Mouse (Mus musculus) limb, embryonic 12.5 days (tissue): ENCODE results near the gene Cbfb. TPM values are rescaled to one million over a fixed set of nuclear protein-coding genes. Genes with fewer than 3 reads are reported as not detected.

Experiments
- ATAC-seq: fragments of 200-750 bp; cut with Nextera tagmentation; 2 replicates; pipeline ENCODE4 v1.8.0; 2017; ENCODE audit warnings: low read depth, moderate TSS enrichment; ENCODE audit not compliant: insufficient number of reproducible peaks, insufficient read depth, low FRiP score, low TSS enrichment
- H3K27ac ChIP-seq: fragments of 300-500 bp; sonication (generic); 2 replicates; pipeline ENCODE4 v1.5.1; 2016; ENCODE audit warnings: mild to moderate bottlenecking, moderate library complexity
- H3K27me3 ChIP-seq: fragments of 300-500 bp; sonication (generic); 2 replicates; pipeline ENCODE4 v1.6.1; 2016; ENCODE audit warnings: mild to moderate bottlenecking, moderate library complexity
- H3K36me3 ChIP-seq: fragments of 300-500 bp; sonication (generic); 2 replicates; pipeline ENCODE4 v1.6.1; 2016; ENCODE audit warnings: mild to moderate bottlenecking, moderate library complexity
- H3K4me1 ChIP-seq: fragments of 300-500 bp; sonication (generic); replicated peaks from 2 replicates; pipeline ENCODE4 v1.6.1; 2016
- H3K4me2 ChIP-seq: fragments of 300-500 bp; sonication (generic); 2 replicates; pipeline ENCODE4 v1.6.1; 2016; ENCODE audit warnings: mild to moderate bottlenecking, moderate library complexity
- H3K4me3 ChIP-seq: fragments of 300-500 bp; sonication (generic); replicated peaks from 2 replicates; pipeline ENCODE4 v1.5.1; 2016; ENCODE audit warnings: mild to moderate bottlenecking
- H3K9ac ChIP-seq: fragments of 300-500 bp; sonication (generic); replicated peaks from 2 replicates; pipeline ENCODE4 v1.6.1; 2016; ENCODE audit warnings: mild to moderate bottlenecking, moderate library complexity
- H3K9me3 ChIP-seq: fragments of 300-500 bp; sonication (generic); 2 replicates; pipeline ENCODE4 v1.6.1; 2016; ENCODE audit warnings: mild to moderate bottlenecking, moderate library complexity
- WGBS: fragments of 180-500 bp; shearing (Covaris S2); methylation state at CpG from one replicate; pipeline ENCODE4 v1.1.7; 2016; 5-methylcytosine and 5-hydroxymethylcytosine counted together
- polyA plus RNA-seq: library from polyadenylated mRNA; unstranded; fragments of >200 nt; fragmentation: Nextera tagmentation; extraction: Ambion mirVana; gene quantifications from 2 replicates; pipeline ENCODE4 v1.2.1, GENCODE M21; 2016

Gene Cbfb
- polyA plus RNA-seq, 1 experiment from 2014 or later, result 109 TPM

DNA sequence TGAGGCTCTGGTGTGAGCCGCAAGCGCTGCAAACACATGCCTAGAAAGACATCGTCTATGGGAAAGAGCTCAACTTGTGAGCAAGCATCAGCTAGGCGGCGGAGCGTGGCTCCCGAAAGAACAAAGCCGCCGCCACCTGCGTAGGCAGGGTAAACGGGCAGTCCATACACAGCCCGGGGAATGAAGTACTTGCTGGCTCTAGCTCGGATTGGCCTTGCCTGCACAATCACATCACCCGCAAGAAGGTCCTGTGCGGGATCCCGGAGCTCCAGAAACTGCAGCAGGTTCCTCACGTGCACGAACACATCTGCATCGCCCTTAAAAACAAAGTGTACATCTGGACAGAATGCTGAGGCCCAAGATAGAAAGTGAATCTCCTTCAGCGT is 83.3 kb downstream of the Cbfb start:
- H3K9ac ChIP-seq, result peak overlapping the region; percentile 70
- H3K4me1 ChIP-seq, result peaks cover 20% of the 10 kb centered on the region
- 40% methylated on average over 20 of the region's 20 CpGs for WGBS
- H3K36me3 ChIP-seq, result peaks cover 45% of the 10 kb centered on the region
- H3K4me2 ChIP-seq, result peak overlapping the region; percentile 93
- ATAC-seq, result peak; percentile 26; the same call in 1 of the 2 replicates
- peak overlapping the region; percentile 64 for H3K4me3 ChIP-seq
- peak overlapping the region; percentile 5; the same call in 1 of the 2 replicates for H3K27ac ChIP-seq
- no peaks in the 10 kb centered on the region for H3K9me3 ChIP-seq
- H3K27me3 ChIP-seq, result peaks cover 39% of the 10 kb centered on the region

- Histone ChIP-seq H3K27ac (peak overlapping the region; percentile 45; the same call in 1 of the 2 replicates), H3K4me3 (peak overlapping the region; percentile 64), H3K4me1 (peaks cover 26% of the 10 kb centered on the region), H3K9ac (peak overlapping the region; percentile 70), H3K9me3 (no peaks in the 10 kb centered on the region), H3K4me2 (peak overlapping the region; percentile 93), H3K36me3 (peaks cover 39% of the 10 kb centered on the region), H3K27me3 (peaks cover 45% of the 10 kb centered on the region)
- ATAC-seq, result peak; percentile 67
- WGBS, result under 1% methylated on average over 74 of the region's 74 CpGs
These were observed 83.9 kb downstream of the Cbfb start for GRCm38 (mm10) chr8:105254152-105254965.

DNA sequence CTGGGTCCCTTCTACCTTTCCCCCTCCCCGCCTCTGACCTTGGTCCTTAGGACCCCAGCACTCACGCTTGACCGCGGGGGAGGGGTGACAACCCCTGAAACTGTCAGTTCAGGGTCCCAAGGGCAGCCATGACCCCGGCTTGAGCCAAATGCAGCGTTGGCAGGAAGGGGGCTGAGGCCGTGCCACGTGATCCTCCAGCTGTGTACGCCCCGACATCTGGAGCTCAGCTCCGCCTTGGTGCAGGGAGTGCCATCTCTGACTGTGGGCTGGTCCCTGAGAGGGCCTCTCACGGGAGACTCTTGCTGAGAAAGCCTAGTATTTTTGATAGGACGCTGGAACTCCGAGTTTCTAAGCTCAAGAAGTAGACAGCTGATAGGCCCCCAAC is 84.5 kb downstream of the Cbfb start, which contains the start of gene B3gnt9:
Gene B3gnt9 (minus strand): TSS at position 188 of the 385 bp plus-strand sequence.
- peak within 1 kb of the TSS; percentile 70 for H3K9ac ChIP-seq
- H3K4me1 ChIP-seq, result peaks cover 32% of the 10 kb centered on the region
- 1% methylated on average over 14 of the region's 14 CpGs for WGBS
- peaks cover 51% of the 10 kb centered on the region for H3K27me3 ChIP-seq
- peak within 1 kb of the TSS; percentile 64 for H3K4me3 ChIP-seq
- H3K36me3 ChIP-seq, result peaks cover 33% of the 10 kb centered on the region
- no peaks in the 10 kb centered on the region for H3K9me3 ChIP-seq
- peak; percentile 16 for ATAC-seq
- H3K4me2 ChIP-seq, result peak within 1 kb of the TSS; percentile 93
- H3K27ac ChIP-seq, result peak within 1 kb of the TSS; percentile 45; the same call in 1 of the 2 replicates

GRCm38 (mm10) chr8:105257318-105258114 is 87.0 kb downstream of the Cbfb start:
- Histone ChIP-seq H3K4me1 (peaks cover 32% of the 10 kb centered on the region), H3K27ac (no peak overlapping the region), H3K4me3 (no peak overlapping the region), H3K4me2 (no peak overlapping the region), H3K36me3 (peaks cover 9% of the 10 kb centered on the region), H3K9ac (no peak overlapping the region), H3K27me3 (peaks cover 73% of the 10 kb centered on the region), H3K9me3 (no peaks in the 10 kb centered on the region)
- no peak for ATAC-seq
- WGBS, result 68% methylated on average over 7 of the region's 7 CpGs

- Histone ChIP-seq H3K4me1 (peaks cover 28% of the 10 kb centered on the region), H3K4me3 (peak overlapping the region; percentile 39), H3K4me2 (peak overlapping the region; percentile 73), H3K27ac (no peak overlapping the region), H3K9ac (peak overlapping the region; percentile 27; the same call in 1 of the 2 replicates), H3K9me3 (no peaks in the 10 kb centered on the region), H3K27me3 (peaks cover 88% of the 10 kb centered on the region), H3K36me3 (no peaks in the 10 kb centered on the region)
- WGBS, result 2% methylated on average over 55 of the region's 55 CpGs
- ATAC-seq, result peak; percentile 27; the same call in 1 of the 2 replicates
These were observed 88.6 kb downstream of the Cbfb start for GRCm38 (mm10) chr8:105258911-105259720.

DNA sequence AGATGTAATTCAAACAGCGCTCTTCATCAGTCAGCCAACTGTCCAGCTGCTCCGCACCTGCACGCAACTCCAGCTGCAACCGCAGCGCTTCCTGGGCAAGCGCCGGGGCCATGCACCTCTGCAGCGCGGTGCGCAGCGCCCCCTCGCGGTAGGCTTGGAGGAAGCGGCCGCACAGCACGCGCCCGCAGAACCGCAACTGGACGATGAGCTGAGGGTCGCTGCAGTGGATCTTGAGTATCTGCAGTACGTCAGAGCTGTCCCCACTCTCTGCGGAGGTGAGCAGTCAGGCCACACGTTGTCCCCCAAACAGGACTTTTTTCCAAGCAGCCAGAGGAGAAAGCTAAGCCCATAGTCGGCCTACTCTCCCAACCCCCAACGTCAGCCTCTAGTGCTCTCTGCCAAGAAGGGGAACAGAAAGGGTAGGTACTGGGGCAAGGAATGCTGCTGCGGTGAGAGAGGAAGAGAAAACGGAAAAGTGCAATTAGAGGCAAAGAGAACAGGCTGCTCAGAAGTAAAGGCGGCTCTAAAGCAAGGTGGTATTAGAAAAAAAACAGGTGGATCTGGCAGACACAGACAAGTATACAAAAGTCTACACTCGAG is 89.3 kb downstream of the Cbfb start:
- Histone ChIP-seq H3K4me1 (peaks cover 26% of the 10 kb centered on the region), H3K9ac (peak overlapping the region; percentile 27; the same call in 1 of the 2 replicates), H3K36me3 (no peaks in the 10 kb centered on the region), H3K4me3 (peak overlapping the region; percentile 39), H3K9me3 (no peaks in the 10 kb centered on the region), H3K4me2 (peak overlapping the region; percentile 73), H3K27ac (no peak overlapping the region), H3K27me3 (peaks cover 93% of the 10 kb centered on the region)
- ATAC-seq, result 0 out of 2 replicates have a peak, but pooled peaks have one; percentile 19
- 5% methylated on average over 30 of the region's 30 CpGs for WGBS

- no peak for ATAC-seq
- H3K9ac ChIP-seq, result 0 out of 2 replicates have a peak overlapping the region, but pooled peaks have one; percentile 4
- no peak overlapping the region for H3K27ac ChIP-seq
- H3K4me3 ChIP-seq, result no peak overlapping the region
- H3K4me2 ChIP-seq, result no peak overlapping the region
- WGBS, result 65% methylated on average over 7 of the region's 7 CpGs
- H3K9me3 ChIP-seq, result no peaks in the 10 kb centered on the region
- peaks cover 23% of the 10 kb centered on the region for H3K4me1 ChIP-seq
- H3K36me3 ChIP-seq, result no peaks in the 10 kb centered on the region
- H3K27me3 ChIP-seq, result peaks cover 94% of the 10 kb centered on the region
These were observed 90.1 kb downstream of the Cbfb start for GRCm38 (mm10) chr8:105260371-105261099.

DNA sequence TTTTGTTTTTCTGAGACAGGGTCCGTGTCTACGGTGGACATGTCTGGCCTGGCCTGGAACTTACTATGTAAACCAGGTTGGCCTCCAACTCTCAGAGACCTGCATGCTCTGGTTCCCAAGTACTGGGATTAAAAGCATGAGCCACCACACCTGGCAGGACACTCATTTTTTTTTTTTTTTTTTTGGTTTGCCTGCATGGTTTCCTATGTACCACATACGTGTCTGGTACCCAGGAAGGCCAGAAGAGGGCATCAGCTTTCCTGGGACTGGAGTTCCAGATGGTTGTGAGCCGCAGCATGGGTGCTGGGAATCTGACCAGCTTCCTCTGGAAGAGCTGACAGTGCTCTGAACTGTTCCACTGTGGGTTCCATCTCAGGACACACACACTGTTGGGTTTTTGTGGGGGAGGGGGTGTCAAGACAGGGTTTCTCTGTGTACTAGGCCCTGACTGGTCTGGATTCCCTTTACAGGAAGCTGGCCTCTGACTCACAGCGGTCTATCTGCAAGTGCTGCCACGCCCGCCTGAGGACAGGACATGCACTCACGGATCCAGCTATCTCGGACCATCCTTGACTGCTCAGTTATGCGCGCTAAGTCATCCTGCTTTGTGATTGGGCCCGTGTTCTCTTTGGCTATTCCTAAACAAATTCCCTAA is 91.0 kb downstream of the Cbfb start:
- peaks cover 21% of the 10 kb centered on the region for H3K4me1 ChIP-seq
- 85% methylated on average over 12 of the region's 12 CpGs for WGBS
- no peak for ATAC-seq
- no peak overlapping the region for H3K9ac ChIP-seq
- peaks cover 5% of the 10 kb centered on the region; the same call in 1 of the 2 replicates for H3K9me3 ChIP-seq
- no peaks in the 10 kb centered on the region for H3K36me3 ChIP-seq
- peaks cover 94% of the 10 kb centered on the region for H3K27me3 ChIP-seq
- H3K27ac ChIP-seq, result no peak overlapping the region
- no peak overlapping the region for H3K4me3 ChIP-seq
- no peak overlapping the region for H3K4me2 ChIP-seq

DNA sequence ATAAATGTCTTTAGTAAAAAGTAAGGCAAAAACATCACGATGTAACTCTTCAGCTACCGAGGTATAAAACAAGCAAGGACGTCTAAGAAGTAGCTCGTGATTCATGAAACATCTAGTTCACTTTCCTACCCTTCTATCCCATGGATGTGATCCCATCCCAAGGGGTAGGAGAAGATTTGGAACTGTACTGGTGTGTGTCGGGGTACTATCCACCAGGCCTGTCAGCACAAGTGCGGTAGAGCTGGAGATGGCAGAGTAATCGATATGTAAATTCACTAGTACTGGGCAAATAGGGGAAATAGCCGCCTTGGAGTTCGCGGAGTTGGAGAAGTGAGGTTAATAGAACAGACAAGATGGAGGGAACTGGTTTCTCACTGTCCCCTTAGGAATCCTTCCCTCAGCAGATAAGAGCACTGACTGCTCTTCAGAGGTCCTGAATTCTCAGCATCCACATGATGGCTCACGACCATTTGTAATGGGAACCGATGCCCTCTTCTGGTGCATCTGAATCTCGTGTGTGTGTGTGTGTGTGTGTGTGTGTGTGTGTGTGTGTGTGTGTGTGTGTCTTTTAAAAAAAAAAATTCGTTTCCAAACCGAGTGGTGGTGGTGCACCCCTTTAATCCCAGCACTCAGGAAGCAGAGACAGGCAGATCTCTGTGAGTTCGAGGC is 92.9 kb downstream of the Cbfb start:
- peak overlapping the region; percentile 69 for H3K4me3 ChIP-seq
- peaks cover 6% of the 10 kb centered on the region; the same call in 1 of the 2 replicates for H3K9me3 ChIP-seq
- H3K9ac ChIP-seq, result no peak overlapping the region
- H3K4me1 ChIP-seq, result peaks cover 29% of the 10 kb centered on the region
- peaks cover 96% of the 10 kb centered on the region for H3K27me3 ChIP-seq
- peak overlapping the region; percentile 83; the same call in 1 of the 2 replicates for H3K4me2 ChIP-seq
- 42% methylated on average over 16 of the region's 16 CpGs for WGBS
- no peak overlapping the region for H3K27ac ChIP-seq
- no peaks in the 10 kb centered on the region for H3K36me3 ChIP-seq
- no peak for ATAC-seq
